Mouse (Mus musculus) hindbrain, embryonic 13.5 days (tissue): ENCODE data around the gene Etv6. TPM values are rescaled to one million over a fixed set of nuclear protein-coding genes. Genes with fewer than 3 reads are reported as not detected.

Experiments
- ATAC-seq: fragments of 200-750 bp; cut with Nextera tagmentation; 2 replicates; pipeline ENCODE4 v1.8.0; 2017; ENCODE audit warnings: moderate TSS enrichment; ENCODE audit not compliant: low FRiP score
- H3K27ac ChIP-seq: fragments of 300-500 bp; sonication (generic); 2 replicates; pipeline ENCODE4 v1.5.1; 2015; ENCODE audit warnings: inconsistent platforms, mild to moderate bottlenecking, moderate library complexity
- H3K27me3 ChIP-seq: fragments of 300-500 bp; sonication (generic); 2 replicates; pipeline ENCODE4 v1.6.1; 2015; ENCODE audit warnings: mild to moderate bottlenecking, inconsistent platforms
- H3K36me3 ChIP-seq: fragments of 300-500 bp; sonication (generic); 2 replicates; pipeline ENCODE4 v1.6.1; 2015; ENCODE audit warnings: mild to moderate bottlenecking, inconsistent platforms
- H3K4me1 ChIP-seq: fragments of 300-500 bp; sonication (generic); replicated peaks from 2 replicates; pipeline ENCODE4 v1.6.1; 2015; ENCODE audit warnings: inconsistent platforms
- H3K4me2 ChIP-seq: fragments of 300-500 bp; sonication (generic); 2 replicates; pipeline ENCODE4 v1.6.1; 2015; ENCODE audit warnings: inconsistent platforms, mild to moderate bottlenecking, moderate library complexity
- H3K4me3 ChIP-seq: fragments of 300-500 bp; sonication (generic); 2 replicates; pipeline ENCODE4 v1.5.1; 2015; ENCODE audit warnings: mild to moderate bottlenecking, inconsistent platforms
- H3K9ac ChIP-seq: fragments of 300-500 bp; sonication (generic); 2 replicates; pipeline ENCODE4 v1.6.1; 2015; ENCODE audit warnings: mild to moderate bottlenecking, inconsistent platforms
- H3K9me3 ChIP-seq: fragments of 300-500 bp; sonication (generic); 2 replicates; pipeline ENCODE4 v1.6.1; 2016; ENCODE audit warnings: inconsistent platforms
- WGBS: fragments of 180-500 bp; shearing (Covaris S2); methylation state at CpG from one replicate; pipeline ENCODE4 v1.1.7; 2015; 5-methylcytosine and 5-hydroxymethylcytosine counted together
- polyA plus RNA-seq: library from polyadenylated mRNA; unstranded; fragments of >200 nt; fragmentation: Nextera tagmentation; extraction: Ambion mirVana; gene quantifications from 2 replicates; pipeline ENCODE4 v1.2.1, GENCODE M21; 2015

The Etv6 gene
- polyA plus RNA-seq, 1 experiment from 2014 or later: 6.4 TPM

- Histone ChIP-seq H3K4me1 (peaks cover 46% of the 10 kb centered on the region), H3K4me3 (peak overlapping the region; percentile 81), H3K9ac (peak overlapping the region; percentile 99), H3K36me3 (no peaks in the 10 kb centered on the region), H3K27ac (peak overlapping the region; percentile 100), H3K27me3 (no peaks in the 10 kb centered on the region), H3K9me3 (no peaks in the 10 kb centered on the region), H3K4me2 (peak overlapping the region; percentile 73)
- WGBS: 1% methylated on average over 8 of the region's 8 CpGs
- peak; percentile 18; the same call in 1 of the 2 replicates for ATAC-seq
Measured at GRCm38 (mm10) chr6:134034436-134034835, 1.1 kb upstream of the Etv6 start.

- under 1% methylated on average over 55 of the region's 55 CpGs for WGBS
- Histone ChIP-seq H3K4me2 (peak overlapping the region; percentile 73), H3K4me1 (peaks cover 46% of the 10 kb centered on the region), H3K27ac (peak overlapping the region; percentile 100), H3K9ac (peak overlapping the region; percentile 99), H3K36me3 (no peaks in the 10 kb centered on the region), H3K27me3 (no peaks in the 10 kb centered on the region), H3K4me3 (peak overlapping the region; percentile 81), H3K9me3 (no peaks in the 10 kb centered on the region)
- ATAC-seq: peak; percentile 95
Measured at GRCm38 (mm10) chr6:134034904-134035489, 503 bp upstream of the Etv6 start.

GRCm38 (mm10) chr6:134036491-134036911 lies 1.0 kb downstream of the Etv6 start:
- peak overlapping the region; percentile 100; the same call in 1 of the 2 replicates for H3K27ac ChIP-seq
- peak overlapping the region; percentile 81 for H3K4me3 ChIP-seq
- peak overlapping the region; percentile 99 for H3K9ac ChIP-seq
- H3K9me3 ChIP-seq: no peaks in the 10 kb centered on the region
- H3K4me1 ChIP-seq: peaks cover 60% of the 10 kb centered on the region
- H3K27me3 ChIP-seq: no peaks in the 10 kb centered on the region
- 0% methylated on average over 8 of the region's 8 CpGs for WGBS
- ATAC-seq: no peak
- peak overlapping the region; percentile 73 for H3K4me2 ChIP-seq
- H3K36me3 ChIP-seq: no peaks in the 10 kb centered on the region

GRCm38 (mm10) chr6:134036951-134037431 lies 1.5 kb downstream of the Etv6 start:
- no peak for ATAC-seq
- 11% methylated on average over 3 of the region's 3 CpGs for WGBS
- Histone ChIP-seq H3K9ac (peak overlapping the region; percentile 35; the same call in 1 of the 2 replicates), H3K4me1 (peaks cover 65% of the 10 kb centered on the region), H3K27ac (no peak overlapping the region), H3K36me3 (no peaks in the 10 kb centered on the region), H3K9me3 (no peaks in the 10 kb centered on the region), H3K27me3 (no peaks in the 10 kb centered on the region), H3K4me2 (peak overlapping the region; percentile 73), H3K4me3 (peak overlapping the region; percentile 81)

- peak overlapping the region; percentile 81 for H3K4me3 ChIP-seq
- no peak overlapping the region for H3K27ac ChIP-seq
- H3K9me3 ChIP-seq: no peaks in the 10 kb centered on the region
- 29% methylated on average over 10 of the region's 10 CpGs for WGBS
- no peak for ATAC-seq
- H3K4me2 ChIP-seq: peak overlapping the region; percentile 73
- H3K4me1 ChIP-seq: peaks cover 67% of the 10 kb centered on the region
- 0 out of 2 replicates have a peak overlapping the region, but pooled peaks have one; percentile 43 for H3K9ac ChIP-seq
- no peaks in the 10 kb centered on the region for H3K27me3 ChIP-seq
- H3K36me3 ChIP-seq: no peaks in the 10 kb centered on the region
Measured at GRCm38 (mm10) chr6:134037960-134038359, 2.5 kb downstream of the Etv6 start.

GRCm38 (mm10) chr6:134038881-134039280 lies 3.4 kb downstream of the Etv6 start:
- no peak overlapping the region for H3K9ac ChIP-seq
- no peak overlapping the region for H3K27ac ChIP-seq
- no peak for ATAC-seq
- peak overlapping the region; percentile 73 for H3K4me2 ChIP-seq
- H3K9me3 ChIP-seq: no peaks in the 10 kb centered on the region
- 20% methylated on average over 6 of the region's 6 CpGs for WGBS
- peaks cover 73% of the 10 kb centered on the region for H3K4me1 ChIP-seq
- no peaks in the 10 kb centered on the region for H3K27me3 ChIP-seq
- H3K36me3 ChIP-seq: no peaks in the 10 kb centered on the region
- H3K4me3 ChIP-seq: peak overlapping the region; percentile 81; the same call in 1 of the 2 replicates

- 69% methylated on average over 8 of the region's 8 CpGs for WGBS
- Histone ChIP-seq H3K4me1 (peaks cover 73% of the 10 kb centered on the region), H3K4me2 (peak overlapping the region; percentile 73), H3K27ac (no peak overlapping the region), H3K4me3 (no peak overlapping the region), H3K27me3 (no peaks in the 10 kb centered on the region), H3K9ac (no peak overlapping the region), H3K9me3 (no peaks in the 10 kb centered on the region), H3K36me3 (no peaks in the 10 kb centered on the region)
- ATAC-seq: no peak
Measured at GRCm38 (mm10) chr6:134039351-134039750, 3.9 kb downstream of the Etv6 start.

GRCm38 (mm10) chr6:134040312-134040711 lies 4.8 kb downstream of the Etv6 start:
- Histone ChIP-seq H3K9me3 (no peaks in the 10 kb centered on the region), H3K36me3 (no peaks in the 10 kb centered on the region), H3K4me2 (no peak overlapping the region), H3K4me3 (no peak overlapping the region), H3K4me1 (peaks cover 81% of the 10 kb centered on the region), H3K9ac (no peak overlapping the region), H3K27me3 (no peaks in the 10 kb centered on the region), H3K27ac (no peak overlapping the region)
- WGBS: 64% methylated on average over 3 of the region's 3 CpGs
- no peak for ATAC-seq

- Histone ChIP-seq H3K9me3 (no peaks in the 10 kb centered on the region), H3K4me1 (peaks cover 89% of the 10 kb centered on the region), H3K27me3 (no peaks in the 10 kb centered on the region), H3K36me3 (no peaks in the 10 kb centered on the region), H3K27ac (no peak overlapping the region), H3K9ac (no peak overlapping the region), H3K4me2 (no peak overlapping the region), H3K4me3 (no peak overlapping the region)
- WGBS: 79% methylated on average over 7 of the region's 7 CpGs
- ATAC-seq: no peak
Measured at GRCm38 (mm10) chr6:134041286-134041685, 5.8 kb downstream of the Etv6 start.

- no peak for ATAC-seq
- Histone ChIP-seq H3K9me3 (no peaks in the 10 kb centered on the region), H3K4me3 (no peak overlapping the region), H3K4me1 (peaks cover 84% of the 10 kb centered on the region), H3K27me3 (no peaks in the 10 kb centered on the region), H3K4me2 (no peak overlapping the region), H3K9ac (no peak overlapping the region), H3K27ac (peak overlapping the region; percentile 26; the same call in 1 of the 2 replicates), H3K36me3 (no peaks in the 10 kb centered on the region)
- WGBS: 55% methylated on average over 12 of the region's 12 CpGs
Measured at GRCm38 (mm10) chr6:134041916-134042315, 6.4 kb downstream of the Etv6 start.

GRCm38 (mm10) chr6:134043545-134043944 lies 8.0 kb downstream of the Etv6 start:
- Histone ChIP-seq H3K27me3 (no peaks in the 10 kb centered on the region), H3K36me3 (no peaks in the 10 kb centered on the region), H3K9ac (no peak overlapping the region), H3K27ac (no peak overlapping the region), H3K4me3 (no peak overlapping the region), H3K4me2 (no peak overlapping the region), H3K9me3 (no peaks in the 10 kb centered on the region), H3K4me1 (peaks cover 68% of the 10 kb centered on the region)
- 42% methylated on average over 7 of the region's 7 CpGs for WGBS
- ATAC-seq: no peak

- no peak overlapping the region for H3K27ac ChIP-seq
- H3K27me3 ChIP-seq: no peaks in the 10 kb centered on the region
- peaks cover 61% of the 10 kb centered on the region for H3K4me1 ChIP-seq
- no peaks in the 10 kb centered on the region for H3K36me3 ChIP-seq
- H3K4me2 ChIP-seq: no peak overlapping the region
- no peak overlapping the region for H3K9ac ChIP-seq
- H3K9me3 ChIP-seq: no peaks in the 10 kb centered on the region
- 69% methylated on average over 9 of the region's 9 CpGs for WGBS
- H3K4me3 ChIP-seq: no peak overlapping the region
- ATAC-seq: no peak
Measured at GRCm38 (mm10) chr6:134045092-134045868, 9.8 kb downstream of the Etv6 start.
